In genomic region chr8:105623118-105623517, GRCm38 (mm10) we compare ENCODE assay signal across 1 mouse cellular context.
TF ChIP-seq lines count a peak whose summit lies in the region.

No protein-coding gene starts in this region.

TF ChIP-seq in CH12.LX, 34 proteins besides CTCF, POLR2A, EP300 and RAD21 (continued from another document):
- TF ChIP-seq IRF4 (IDR thresholded peaks at IDR 0.05; ENCODE audit: low read depth, low read length) (peak; percentile 86), MAFK (IDR thresholded peaks at IDR 0.05; ENCODE audit: insufficient replicate concordance, low read length) (no peak; the same call in none of the 2 replicates), SIN3A (IDR thresholded peaks at IDR 0.05; ENCODE audit: low read length) (peak; percentile 98), TBP (conservative IDR thresholded peaks at IDR 0.05; ENCODE audit: low read depth, low read length) (peak; percentile 90), HCFC1 (IDR thresholded peaks at IDR 0.05; ENCODE audit: low read depth, low read length) (peak; percentile 41), E2F4 (IDR thresholded peaks at IDR 0.05; ENCODE audit: insufficient replicate concordance, low read depth, low read length) (peak; percentile 73; the same call in 1 of the 2 replicates), POLR2AphosphoS2 (IDR thresholded peaks at IDR 0.05; ENCODE audit: low read depth, low read length) (no peak), MAX (IDR thresholded peaks at IDR 0.05; ENCODE audit: low read length) (peak; percentile 89), ZNF384 (IDR thresholded peaks at IDR 0.05; ENCODE audit: low read depth, low read length) (peak; percentile 5; the same call in 1 of the 2 replicates), JUND (conservative IDR thresholded peaks at IDR 0.05; ENCODE audit: low read depth, low read length) (peak; percentile 43; the same call in 1 of the 2 replicates), MEF2A (IDR thresholded peaks at IDR 0.05; ENCODE audit: borderline replicate concordance, low read depth, low read length) (peak; percentile 91), USF2 (conservative IDR thresholded peaks at IDR 0.05; ENCODE audit: low read depth, low read length) (no peak), UBTF (IDR thresholded peaks at IDR 0.05; ENCODE audit: low read depth, low read length) (no peak), CHD2 (IDR thresholded peaks at IDR 0.05; ENCODE audit: low read length) (peak; percentile 97), SMC3 (IDR thresholded peaks at IDR 0.05; ENCODE audit: low read depth, low read length) (peak; percentile 32), USF1 (IDR thresholded peaks at IDR 0.05; ENCODE audit: low read depth, low read length) (no peak), PAX5 (IDR thresholded peaks at IDR 0.05; ENCODE audit: low read length) (no peak), NELFE (IDR thresholded peaks at IDR 0.05; ENCODE audit: low read depth, low read length) (peak; percentile 51; the same call in 1 of the 2 replicates), GABPA (IDR thresholded peaks at IDR 0.05; ENCODE audit: insufficient replicate concordance, low read depth, low read length) (no peak), MXI1 (IDR thresholded peaks at IDR 0.05; ENCODE audit: low read depth, low read length) (peak; percentile 82), ETS1 (conservative IDR thresholded peaks at IDR 0.05; ENCODE audit: low read depth, low read length) (peak; percentile 98), BHLHE40 (IDR thresholded peaks at IDR 0.05; ENCODE audit: low read depth, low read length) (peak; percentile 94), KAT2A (IDR thresholded peaks at IDR 0.05; ENCODE audit: insufficient replicate concordance, low read length) (peak; percentile 65; the same call in 1 of the 2 replicates), CHD1 (IDR thresholded peaks at IDR 0.05; ENCODE audit: low read depth, low read length) (no peak), RCOR1 (conservative IDR thresholded peaks at IDR 0.05; ENCODE audit: low read depth, low read length) (peak; percentile 90; the same call in 1 of the 2 replicates), JUN (IDR thresholded peaks at IDR 0.05; ENCODE audit: insufficient read depth, low read depth, low read length) (no peak), MAZ (IDR thresholded peaks at IDR 0.05; ENCODE audit: low read depth, low read length) (peak; percentile 93; the same call in 1 of the 2 replicates), MYC (IDR thresholded peaks at IDR 0.05; ENCODE audit: low read depth, low read length) (peak; percentile 92), ELF1 (IDR thresholded peaks at IDR 0.05; ENCODE audit: low read depth, low read length) (peak; percentile 70), ZKSCAN1 (IDR thresholded peaks at IDR 0.05; ENCODE audit: borderline replicate concordance, low read depth, low read length) (no peak)
